Mouse (Mus musculus): ENCODE results near the gene Krt20. TPM values are rescaled to one million over a fixed set of nuclear protein-coding genes. Genes with fewer than 3 reads are reported as not detected.

The Krt20 gene
- 0.35 and 0.64 TPM in 2 replicates for polyA plus RNA-seq (2016; fragmentation: Nextera tagmentation; extraction: Ambion mirVana)

GRCm38 (mm10) chr11:99437972-99438371, at the start of gene Krt20:
Gene Krt20 (minus strand): TSS chr11:99438150.
- Histone ChIP-seq H3K4me1 (peaks cover 18% of the 10 kb centered on the region; the same call in 1 of the 2 replicates), H3K36me3 (replicated peaks) (no peaks in the 10 kb centered on the region), H3K27me3 (ENCODE audit: poor library complexity, severe bottlenecking) (no peaks in the 10 kb centered on the region), H3K4me3 (no peak within 1 kb of the TSS), H3K9me3 (no peaks in the 10 kb centered on the region), H3K27ac (no peak within 1 kb of the TSS)
- WGBS = 64% methylated on average over 10 of the region's 10 CpGs
- no peak for DNase-seq (ENCODE audit: extremely low spot score, low spot score)

- H3K4me1 ChIP-seq = no peaks in the 10 kb centered on the region
- H3K4me3 ChIP-seq = no peak overlapping the region
- 84% methylated on average over 3 of the region's 3 CpGs for WGBS
- DNase-seq (ENCODE audit: extremely low spot score, low spot score) = no peak
- H3K27me3 ChIP-seq (ENCODE audit: poor library complexity, severe bottlenecking) = no peaks in the 10 kb centered on the region
- H3K9me3 ChIP-seq = no peaks in the 10 kb centered on the region
- no peak overlapping the region for H3K27ac ChIP-seq
- H3K36me3 ChIP-seq (replicated peaks) = no peaks in the 10 kb centered on the region
These were observed 37.0 kb upstream of the Krt20 start for GRCm38 (mm10) chr11:99474981-99475380.

- Histone ChIP-seq H3K27ac (no peak overlapping the region), H3K9me3 (no peaks in the 10 kb centered on the region), H3K27me3 (ENCODE audit: poor library complexity, severe bottlenecking) (no peaks in the 10 kb centered on the region), H3K4me3 (no peak overlapping the region), H3K36me3 (replicated peaks) (no peaks in the 10 kb centered on the region), H3K4me1 (no peaks in the 10 kb centered on the region)
- WGBS = 88% methylated on average over 6 of the region's 6 CpGs
- DNase-seq (ENCODE audit: extremely low spot score, low spot score) = no peak
These were observed 35.5 kb upstream of the Krt20 start for GRCm38 (mm10) chr11:99473433-99473832.

GRCm38 (mm10) chr11:99472405-99472804, 34.5 kb upstream of the Krt20 start:
- H3K27me3 ChIP-seq (ENCODE audit: poor library complexity, severe bottlenecking) = no peaks in the 10 kb centered on the region
- no peak overlapping the region for H3K27ac ChIP-seq
- no peaks in the 10 kb centered on the region for H3K9me3 ChIP-seq
- no peak overlapping the region for H3K4me3 ChIP-seq
- no peaks in the 10 kb centered on the region for H3K4me1 ChIP-seq
- WGBS = 91% methylated on average over 4 of the region's 4 CpGs
- DNase-seq (ENCODE audit: extremely low spot score, low spot score) = no peak
- H3K36me3 ChIP-seq (replicated peaks) = no peaks in the 10 kb centered on the region

- Histone ChIP-seq H3K4me1 (no peaks in the 10 kb centered on the region), H3K36me3 (replicated peaks) (no peaks in the 10 kb centered on the region), H3K27me3 (ENCODE audit: poor library complexity, severe bottlenecking) (no peaks in the 10 kb centered on the region), H3K4me3 (no peak overlapping the region), H3K9me3 (no peaks in the 10 kb centered on the region), H3K27ac (no peak overlapping the region)
- WGBS = 94% methylated on average over 6 of the region's 6 CpGs
- DNase-seq (ENCODE audit: extremely low spot score, low spot score) = no peak
These were observed 34.0 kb upstream of the Krt20 start for GRCm38 (mm10) chr11:99471946-99472345.

GRCm38 (mm10) chr11:99469228-99469627, 31.3 kb upstream of the Krt20 start:
- Histone ChIP-seq H3K4me3 (no peak overlapping the region), H3K27ac (no peak overlapping the region), H3K27me3 (ENCODE audit: poor library complexity, severe bottlenecking) (no peaks in the 10 kb centered on the region), H3K9me3 (no peaks in the 10 kb centered on the region), H3K4me1 (no peaks in the 10 kb centered on the region), H3K36me3 (replicated peaks) (no peaks in the 10 kb centered on the region)
- 98% methylated on average over 4 of the region's 4 CpGs for WGBS
- no peak for DNase-seq (ENCODE audit: extremely low spot score, low spot score)

GRCm38 (mm10) chr11:99468566-99468965, 30.6 kb upstream of the Krt20 start:
- Histone ChIP-seq H3K9me3 (no peaks in the 10 kb centered on the region), H3K27me3 (ENCODE audit: poor library complexity, severe bottlenecking) (no peaks in the 10 kb centered on the region)
- 87% methylated on average over 11 of the region's 11 CpGs for WGBS

GRCm38 (mm10) chr11:99466316-99466715, 28.4 kb upstream of the Krt20 start:
- DNase-seq (ENCODE audit: extremely low spot score, low spot score) = no peak
- 58% methylated on average over 7 of the region's 7 CpGs for WGBS
- H3K4me1 ChIP-seq = no peaks in the 10 kb centered on the region
- no peaks in the 10 kb centered on the region for H3K27me3 ChIP-seq (ENCODE audit: poor library complexity, severe bottlenecking)
- no peak overlapping the region for H3K4me3 ChIP-seq
- H3K36me3 ChIP-seq (replicated peaks) = no peaks in the 10 kb centered on the region
- no peak overlapping the region for H3K27ac ChIP-seq
- no peaks in the 10 kb centered on the region for H3K9me3 ChIP-seq

More at GRCm38 (mm10) chr11:99468566-99468965, 30.6 kb upstream of the Krt20 start:
- H3K27ac ChIP-seq = no peak overlapping the region
- H3K36me3 ChIP-seq (replicated peaks) = no peaks in the 10 kb centered on the region
- no peak overlapping the region for H3K4me3 ChIP-seq
- no peak for DNase-seq (ENCODE audit: extremely low spot score, low spot score)
- H3K4me1 ChIP-seq = no peaks in the 10 kb centered on the region

GRCm38 (mm10) chr11:99464836-99465235, 26.9 kb upstream of the Krt20 start:
- DNase-seq (ENCODE audit: extremely low spot score, low spot score) = peak; percentile 81
- Histone ChIP-seq H3K4me1 (no peaks in the 10 kb centered on the region), H3K9me3 (no peaks in the 10 kb centered on the region), H3K4me3 (no peak overlapping the region), H3K27ac (no peak overlapping the region), H3K36me3 (replicated peaks) (no peaks in the 10 kb centered on the region), H3K27me3 (ENCODE audit: poor library complexity, severe bottlenecking) (no peaks in the 10 kb centered on the region)
- WGBS = 10% methylated on average over 5 of the region's 5 CpGs

- DNase-seq (ENCODE audit: extremely low spot score, low spot score) = peak; percentile 69
- WGBS = 17% methylated on average over 8 of the region's 8 CpGs
These were observed 25.2 kb upstream of the Krt20 start for GRCm38 (mm10) chr11:99463155-99463554.

GRCm38 (mm10) chr11:99461736-99462135, 23.8 kb upstream of the Krt20 start:
- 77% methylated on average over 7 of the region's 7 CpGs for WGBS
- Histone ChIP-seq H3K36me3 (replicated peaks) (no peaks in the 10 kb centered on the region), H3K27me3 (ENCODE audit: poor library complexity, severe bottlenecking) (no peaks in the 10 kb centered on the region), H3K27ac (no peak overlapping the region), H3K9me3 (no peaks in the 10 kb centered on the region), H3K4me3 (no peak overlapping the region), H3K4me1 (no peaks in the 10 kb centered on the region)
- DNase-seq (ENCODE audit: extremely low spot score, low spot score) = no peak

More at GRCm38 (mm10) chr11:99463155-99463554, 25.2 kb upstream of the Krt20 start:
- H3K9me3 ChIP-seq = no peaks in the 10 kb centered on the region
- H3K36me3 ChIP-seq (replicated peaks) = no peaks in the 10 kb centered on the region
- no peaks in the 10 kb centered on the region for H3K4me1 ChIP-seq
- no peak overlapping the region for H3K27ac ChIP-seq
- no peaks in the 10 kb centered on the region for H3K27me3 ChIP-seq (ENCODE audit: poor library complexity, severe bottlenecking)
- no peak overlapping the region for H3K4me3 ChIP-seq

- Histone ChIP-seq H3K9me3 (no peaks in the 10 kb centered on the region), H3K27me3 (ENCODE audit: poor library complexity, severe bottlenecking) (no peaks in the 10 kb centered on the region), H3K4me1 (no peaks in the 10 kb centered on the region), H3K27ac (no peak overlapping the region), H3K36me3 (replicated peaks) (no peaks in the 10 kb centered on the region), H3K4me3 (no peak overlapping the region)
- 86% methylated on average over 7 of the region's 7 CpGs for whole genome bisulfite sequencing
- DNase-seq (ENCODE audit: extremely low spot score, low spot score) = no peak
These were observed 20.9 kb upstream of the Krt20 start for GRCm38 (mm10) chr11:99458887-99459286.

- Histone ChIP-seq H3K9me3 (no peaks in the 10 kb centered on the region), H3K4me3 (no peak overlapping the region), H3K4me1 (no peaks in the 10 kb centered on the region), H3K27ac (no peak overlapping the region), H3K36me3 (replicated peaks) (no peaks in the 10 kb centered on the region), H3K27me3 (ENCODE audit: poor library complexity, severe bottlenecking) (no peaks in the 10 kb centered on the region)
- DNase-seq (ENCODE audit: extremely low spot score, low spot score) = no peak
- WGBS = 79% methylated on average over 10 of the region's 10 CpGs
These were observed 16.8 kb upstream of the Krt20 start for GRCm38 (mm10) chr11:99454759-99455158.

- Histone ChIP-seq H3K27me3 (ENCODE audit: poor library complexity, severe bottlenecking) (no peaks in the 10 kb centered on the region), H3K9me3 (no peaks in the 10 kb centered on the region), H3K4me1 (no peaks in the 10 kb centered on the region), H3K27ac (no peak overlapping the region), H3K36me3 (replicated peaks) (no peaks in the 10 kb centered on the region), H3K4me3 (no peak overlapping the region)
- 94% methylated on average over 4 of the region's 4 CpGs for WGBS
- DNase-seq (ENCODE audit: extremely low spot score, low spot score) = no peak
These were observed 16.1 kb upstream of the Krt20 start for GRCm38 (mm10) chr11:99454044-99454443.

All from forebrain, embryonic 10.5 days (tissue).